Mouse (Mus musculus) left cerebral cortex, adult 8-10 months (tissue): Measurements from ENCODE around the gene Clstn2. TPM values are rescaled to one million over a fixed set of nuclear protein-coding genes. Genes with fewer than 3 reads are reported as not detected.

Experiments used
- DNase-seq, 2 experiments: peaks; one replicate each; pipeline ENCODE4 v3.0.0; 2022; ENCODE audit warnings: low spot score in 2 of 2
- total RNA-seq, 4 experiments: library from RNA; stranded (reverse); gene quantifications; 2 replicates each; pipeline ENCODE4 v1.2.4; 2022

Clstn2 gene
- total RNA-seq, 4 experiments from 2014 or later = 66.8 to 74.5 (median 71.9) TPM

GRCm38 (mm10) chr9:97599006-97599405 is 434.0 kb downstream of the Clstn2 start:
- DNase-seq = no peak

GRCm38 (mm10) chr9:97590712-97591111 is 442.3 kb downstream of the Clstn2 start:
- DNase-seq = no peak

- peak in 1 of 2 experiments; percentile 33 for DNase-seq
Observed at GRCm38 (mm10) chr9:97570881-97571280, 462.1 kb downstream of the Clstn2 start.

- peak in 1 of 2 experiments; percentile 78 for DNase-seq
Observed at GRCm38 (mm10) chr9:97563121-97563520, 469.9 kb downstream of the Clstn2 start.

GRCm38 (mm10) chr9:97544359-97544758 is 488.6 kb downstream of the Clstn2 start:
- no peak for DNase-seq

- DNase-seq = no peak
Observed at GRCm38 (mm10) chr9:97541419-97541818, 491.6 kb downstream of the Clstn2 start.

- no peak for DNase-seq
Observed at GRCm38 (mm10) chr9:97538075-97538779, 494.8 kb downstream of the Clstn2 start.

GRCm38 (mm10) chr9:97534196-97534595 is 498.8 kb downstream of the Clstn2 start:
- DNase-seq = peak in 1 of 2 experiments; percentile 34

GRCm38 (mm10) chr9:97533306-97533705 is 499.7 kb downstream of the Clstn2 start:
- no peak for DNase-seq

- DNase-seq = no peak
Observed at GRCm38 (mm10) chr9:97532536-97532935, 500.4 kb downstream of the Clstn2 start.

- DNase-seq = no peak
Observed at GRCm38 (mm10) chr9:97527926-97528325, 505.1 kb downstream of the Clstn2 start.

GRCm38 (mm10) chr9:97527276-97527675 is 505.7 kb downstream of the Clstn2 start:
- DNase-seq = no peak

- peak in 1 of 2 experiments; percentile 35 for DNase-seq
Observed at GRCm38 (mm10) chr9:97525563-97525962, 507.4 kb downstream of the Clstn2 start.

GRCm38 (mm10) chr9:97524861-97525260 is 508.1 kb downstream of the Clstn2 start:
- peak in 1 of 2 experiments; percentile 52 for DNase-seq

GRCm38 (mm10) chr9:97520771-97521170 is 512.2 kb downstream of the Clstn2 start:
- no peak for DNase-seq

- no peak for DNase-seq
Observed at GRCm38 (mm10) chr9:97517006-97517405, 516.0 kb downstream of the Clstn2 start.

- peak in 1 of 2 experiments; percentile 37 for DNase-seq
Observed at GRCm38 (mm10) chr9:97514639-97515038, 518.3 kb downstream of the Clstn2 start.

- no peak for DNase-seq
Observed at GRCm38 (mm10) chr9:97512282-97512850, 520.6 kb downstream of the Clstn2 start.

- DNase-seq = no peak
Observed at GRCm38 (mm10) chr9:97501416-97501815, 531.6 kb downstream of the Clstn2 start.

GRCm38 (mm10) chr9:97495056-97495455 is 537.9 kb downstream of the Clstn2 start:
- DNase-seq = no peak

- no peak for DNase-seq
Observed at GRCm38 (mm10) chr9:97491626-97492025, 541.4 kb downstream of the Clstn2 start.

- DNase-seq = no peak
Observed at GRCm38 (mm10) chr9:97490591-97491176, 542.3 kb downstream of the Clstn2 start.

- DNase-seq = no peak
Observed at GRCm38 (mm10) chr9:97486826-97487225, 546.2 kb downstream of the Clstn2 start.
